Mouse (Mus musculus): ENCODE data around the gene Gm4969. TPM values are rescaled to one million over a fixed set of nuclear protein-coding genes. Genes with fewer than 3 reads are reported as not detected.
"Not testable (repeated sequence)": the region's sequence is repeated elsewhere in the genome, so short reads cannot be mapped to it uniquely, and the experiment has no call there.

Gm4969 gene
- total RNA-seq, 2 experiments from 2014 or later: 0.12 TPM; not detected in 1

DNA sequence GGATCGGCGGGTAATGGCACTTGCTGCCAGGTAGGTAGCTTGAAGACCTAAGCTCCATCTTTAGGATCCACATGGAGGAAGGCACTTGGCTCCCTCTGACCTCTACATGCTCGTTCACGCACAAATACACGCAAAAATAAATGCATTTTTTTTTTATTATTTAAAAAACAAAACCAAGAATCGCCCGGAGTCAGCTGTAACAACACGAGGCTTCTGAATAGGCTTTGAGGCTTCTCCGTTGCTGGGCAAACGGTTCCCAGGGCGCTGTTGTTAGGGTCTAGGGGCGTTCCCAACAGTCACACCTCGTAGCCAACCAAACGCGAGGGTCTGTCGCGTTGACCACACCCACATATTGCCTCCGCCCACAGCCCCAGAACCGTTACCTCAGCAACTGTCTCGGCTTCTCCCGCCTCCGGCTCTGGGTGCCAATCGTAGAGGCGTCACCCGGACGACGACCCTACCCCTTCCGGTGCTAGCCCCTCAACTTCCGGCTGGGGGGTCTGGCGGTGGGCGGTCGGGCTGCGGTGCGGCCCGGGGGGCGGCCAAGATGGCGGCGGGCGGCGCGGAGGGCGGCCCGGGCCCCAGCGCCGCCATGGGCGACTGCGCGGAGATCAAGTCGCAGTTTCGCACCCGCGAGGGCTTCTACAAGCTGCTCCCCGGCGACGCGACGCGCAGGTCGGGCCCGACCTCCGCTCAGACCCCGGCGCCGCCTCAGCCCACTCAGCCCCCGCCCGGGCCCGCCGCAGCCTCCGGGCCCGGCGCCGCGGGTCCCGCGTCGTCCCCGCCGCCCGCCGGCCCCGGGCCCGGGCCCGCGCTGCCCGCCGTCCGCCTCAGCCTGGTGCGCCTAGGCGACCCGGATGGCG, 42.2 kb downstream of the Gm4969 start, which contains the start of gene Dmwd:
Gene Dmwd (plus strand): TSS at position 505 of the 863 bp plus-strand sequence.
- intact Hi-C loops (cut with DNase I): loop anchor here (2.0 kb wide), 1 partner anchor 13 kb away; no protein-coding TSS in a partner anchor
- DNase-seq: peak; percentile 92 to 95

DNA sequence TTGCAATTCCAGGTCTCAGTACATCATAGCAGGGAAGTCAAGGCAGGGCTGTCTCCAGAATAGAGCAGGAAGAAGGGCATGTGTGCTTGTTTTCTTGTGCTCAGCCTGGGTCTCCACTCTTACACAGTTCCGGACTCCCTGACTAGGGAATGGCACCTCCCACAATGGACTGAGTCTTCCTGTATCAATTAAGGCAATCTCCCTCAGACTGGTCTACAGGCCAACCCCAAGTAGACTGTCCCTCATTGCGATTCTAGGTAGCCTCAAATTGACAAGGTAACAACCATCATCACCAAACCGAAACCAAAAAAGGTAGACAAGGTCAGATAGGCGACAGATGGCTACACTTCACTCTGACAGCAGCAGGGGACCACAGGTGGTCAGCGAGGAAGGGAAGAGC, 42.9 kb downstream of the Gm4969 start:
- intact Hi-C loops (cut with DNase I): loop anchor here (2.0 kb wide), 1 partner anchor 14 kb away; no protein-coding TSS in a partner anchor
- DNase-seq: no peak

DNA sequence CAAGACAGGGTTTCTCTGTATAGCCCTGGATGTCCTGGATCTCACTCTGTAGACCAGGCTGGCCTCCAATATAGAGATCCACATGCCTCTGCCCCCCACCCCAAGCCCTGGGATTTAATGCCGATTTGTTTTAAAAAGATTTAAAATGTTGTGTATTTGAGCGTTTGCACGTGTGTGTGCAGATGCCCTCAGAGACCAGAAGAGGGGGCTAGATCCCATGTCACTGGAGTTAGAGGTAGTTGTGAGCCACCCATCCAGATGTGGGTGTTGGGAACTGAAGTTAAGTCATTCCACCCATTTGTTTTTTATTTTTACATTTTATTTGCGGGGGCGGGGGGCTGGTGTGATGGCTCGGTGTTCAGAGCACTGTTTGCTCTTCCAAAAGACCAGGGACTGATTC, 43.7 kb downstream of the Gm4969 start:
- intact Hi-C loops (cut with DNase I): loop anchor here (2.0 kb wide), 1 partner anchor 14 kb away; no protein-coding TSS in a partner anchor

GRCm38 (mm10) chr7:19073504-19073903, 44.7 kb downstream of the Gm4969 start:
- DNase-seq: peak in 1 of 2 experiments; percentile 55
- intact Hi-C loops (cut with DNase I): no loop called here

More for the DNA sequence above, 43.7 kb downstream of the Gm4969 start:
- no peak for DNase-seq

- DNase-seq; intact Hi-C loops (cut with DNase I): not testable (repeated sequence)
Measured at GRCm38 (mm10) chr7:19071024-19071423, 47.1 kb downstream of the Gm4969 start.

DNA sequence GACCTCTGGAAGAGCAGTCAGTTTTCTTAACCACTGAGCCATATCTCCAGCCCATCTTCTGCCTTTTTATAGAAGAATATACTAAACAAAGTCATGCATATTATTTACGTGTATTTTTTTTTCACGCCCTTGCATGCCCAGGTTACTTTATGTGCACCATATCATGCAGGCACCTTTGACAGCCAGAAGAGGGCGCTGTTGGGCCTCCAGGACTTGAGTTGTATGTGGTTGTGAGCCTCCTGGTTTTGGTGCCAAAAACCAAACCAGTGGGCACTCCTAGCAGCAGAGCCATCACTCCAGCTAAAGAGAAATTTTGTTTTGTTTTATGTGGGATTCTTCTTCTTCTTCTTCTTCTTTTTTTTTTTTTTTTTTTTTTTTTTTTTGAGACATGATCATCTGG, 48.7 kb downstream of the Gm4969 start:
- intact Hi-C loops (cut with DNase I): loop anchor here (1.0 to 10.0 kb wide), 2 partner anchors 24 to 135 kb away; no protein-coding TSS in a partner anchor
- DNase-seq: peak in 1 of 2 experiments; percentile 46

GRCm38 (mm10) chr7:19068707-19069106, 49.5 kb downstream of the Gm4969 start:
- DNase-seq: peak; percentile 73 to 83
- intact Hi-C loops (cut with DNase I): loop anchor here (1.0 to 10.0 kb wide), 2 partner anchors 25 to 136 kb away; no protein-coding TSS in a partner anchor

GRCm38 (mm10) chr7:19067935-19068334, 50.2 kb downstream of the Gm4969 start:
- no peak for DNase-seq
- intact Hi-C loops (cut with DNase I): loop anchor here (10.0 kb wide), 1 partner anchor 137 kb away; no protein-coding TSS in a partner anchor

GRCm38 (mm10) chr7:19067063-19067462, 51.1 kb downstream of the Gm4969 start:
- intact Hi-C loops (cut with DNase I): loop anchor here (10.0 kb wide), 1 partner anchor 138 kb away; no protein-coding TSS in a partner anchor
- DNase-seq: no peak

- intact Hi-C loops (cut with DNase I): loop anchor here (10.0 kb wide), 1 partner anchor 139 kb away; no protein-coding TSS in a partner anchor
- no peak for DNase-seq
Measured at GRCm38 (mm10) chr7:19065896-19066295, 52.3 kb downstream of the Gm4969 start.

DNA sequence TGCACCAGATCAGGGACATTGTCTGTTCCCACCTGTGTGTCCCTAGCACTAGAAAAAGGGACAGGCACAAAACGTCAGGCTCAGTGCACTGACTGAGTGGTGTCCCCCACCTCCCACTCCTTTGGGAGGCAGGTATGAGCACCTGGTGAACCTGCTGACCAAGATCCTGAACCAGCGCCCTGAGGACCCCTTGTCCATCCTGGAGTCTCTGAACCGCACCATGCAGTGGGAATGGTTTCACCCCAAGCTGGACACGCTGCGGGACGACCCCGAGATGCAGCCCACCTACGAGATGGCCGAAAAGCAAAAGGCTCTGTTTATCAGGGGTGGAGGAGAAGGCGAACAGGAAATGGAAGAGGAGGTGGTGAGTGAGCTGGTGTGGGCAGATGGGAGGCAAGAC, 60.8 kb downstream of the Gm4969 start:
- DNase-seq: no peak
- intact Hi-C loops (cut with DNase I): no loop called here

DNA sequence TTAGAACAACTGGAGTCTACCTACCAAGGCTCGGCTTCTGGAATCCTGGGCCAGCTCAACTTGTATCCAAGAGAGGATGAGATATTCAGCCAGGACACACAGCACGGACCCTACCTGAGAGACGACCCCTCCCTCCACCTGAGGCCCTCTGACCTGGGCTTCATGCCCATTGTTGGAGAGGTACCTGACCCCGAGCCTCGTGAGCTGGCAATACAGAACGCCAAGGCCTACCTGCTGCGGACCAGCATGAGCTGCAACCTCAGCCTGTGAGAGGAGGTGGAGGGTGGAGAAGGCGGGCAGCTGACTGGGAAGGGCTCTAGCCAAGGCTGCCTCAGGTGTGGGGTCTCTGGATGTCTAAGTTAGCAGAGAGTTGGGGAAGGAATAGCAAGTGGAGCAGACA, 63.1 kb downstream of the Gm4969 start:
- intact Hi-C loops (cut with DNase I): no loop called here
- DNase-seq: no peak

DNA sequence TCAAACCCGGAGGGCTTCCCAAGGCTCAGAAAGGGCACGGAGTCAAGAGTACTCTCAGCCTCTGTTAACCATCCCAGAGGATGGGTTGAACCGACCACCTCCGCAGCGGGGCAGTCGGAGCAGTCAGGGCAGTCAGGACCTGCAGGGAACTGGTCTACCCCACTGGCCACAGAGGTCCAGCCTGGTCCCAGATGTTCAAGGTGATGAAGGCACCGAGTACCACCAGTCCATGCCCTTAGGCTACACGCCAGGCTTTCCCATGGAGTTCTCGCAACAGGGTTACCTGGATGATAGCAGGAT, 63.4 kb downstream of the Gm4969 start:
- DNase-seq: no peak
- intact Hi-C loops (cut with DNase I): no loop called here

DNA sequence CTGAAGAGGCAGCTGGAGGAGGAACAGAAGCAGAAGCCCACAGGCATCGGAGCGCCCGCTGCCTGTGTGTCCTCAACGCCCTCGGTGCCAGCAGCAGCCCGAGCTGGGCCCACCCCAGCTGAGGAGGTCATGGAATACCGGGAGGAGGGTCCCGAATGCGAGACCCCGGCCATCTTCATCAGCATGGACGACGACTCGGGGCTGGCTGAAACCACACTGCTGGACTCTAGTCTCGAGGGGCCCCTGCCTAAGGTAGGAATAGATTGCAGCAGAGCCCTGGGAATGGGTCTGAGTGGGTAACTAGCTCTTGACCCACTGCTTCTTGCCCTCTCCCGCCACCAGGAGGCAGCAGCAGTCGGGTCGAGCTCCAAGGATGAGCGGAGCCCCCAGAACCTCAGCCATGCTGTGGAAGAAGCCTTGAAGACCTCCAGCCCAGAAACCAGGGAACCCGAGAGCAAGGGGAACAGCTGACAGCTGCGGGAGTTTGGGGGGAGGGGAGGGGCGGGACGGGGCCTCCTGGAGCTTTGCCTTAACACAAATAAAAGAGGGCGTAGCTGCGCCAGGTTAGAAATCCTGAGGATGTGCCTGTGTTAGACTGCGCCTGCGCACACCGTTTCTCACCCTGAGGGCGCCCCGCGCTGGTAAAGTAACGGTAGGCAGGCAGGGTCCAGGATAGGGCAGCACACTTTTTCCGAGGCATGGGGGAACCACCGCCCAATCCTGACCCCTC, 64.0 kb downstream of the Gm4969 start, which contains the start of gene Rsph6a:
Gene Rsph6a (plus strand): TSS at position 644 of the 730 bp plus-strand sequence.
- DNase-seq: peak; percentile 30 to 65
- intact Hi-C loops (cut with DNase I): no loop called here

DNA sequence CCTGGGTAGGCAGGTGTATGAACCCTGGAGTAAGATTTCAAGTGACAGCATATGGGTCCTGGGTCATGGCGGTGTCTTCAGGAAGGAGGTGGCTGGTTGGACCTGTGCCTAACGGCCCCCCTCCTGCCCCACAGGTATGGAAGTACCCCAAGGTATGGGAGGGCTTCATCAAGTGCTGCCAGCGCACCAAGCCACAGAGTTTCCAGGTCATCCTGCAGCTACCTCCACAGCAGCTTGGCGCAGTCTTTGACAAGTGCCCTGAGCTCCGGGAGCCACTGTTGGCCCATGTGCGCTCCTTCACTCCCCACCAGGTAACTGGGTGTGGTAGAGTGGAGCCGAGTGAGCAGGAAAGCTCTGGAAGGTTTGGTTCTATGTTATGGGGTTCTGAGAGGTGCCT, 65.0 kb downstream of the Gm4969 start:
- no peak for DNase-seq
- intact Hi-C loops (cut with DNase I): no loop called here

DNA sequence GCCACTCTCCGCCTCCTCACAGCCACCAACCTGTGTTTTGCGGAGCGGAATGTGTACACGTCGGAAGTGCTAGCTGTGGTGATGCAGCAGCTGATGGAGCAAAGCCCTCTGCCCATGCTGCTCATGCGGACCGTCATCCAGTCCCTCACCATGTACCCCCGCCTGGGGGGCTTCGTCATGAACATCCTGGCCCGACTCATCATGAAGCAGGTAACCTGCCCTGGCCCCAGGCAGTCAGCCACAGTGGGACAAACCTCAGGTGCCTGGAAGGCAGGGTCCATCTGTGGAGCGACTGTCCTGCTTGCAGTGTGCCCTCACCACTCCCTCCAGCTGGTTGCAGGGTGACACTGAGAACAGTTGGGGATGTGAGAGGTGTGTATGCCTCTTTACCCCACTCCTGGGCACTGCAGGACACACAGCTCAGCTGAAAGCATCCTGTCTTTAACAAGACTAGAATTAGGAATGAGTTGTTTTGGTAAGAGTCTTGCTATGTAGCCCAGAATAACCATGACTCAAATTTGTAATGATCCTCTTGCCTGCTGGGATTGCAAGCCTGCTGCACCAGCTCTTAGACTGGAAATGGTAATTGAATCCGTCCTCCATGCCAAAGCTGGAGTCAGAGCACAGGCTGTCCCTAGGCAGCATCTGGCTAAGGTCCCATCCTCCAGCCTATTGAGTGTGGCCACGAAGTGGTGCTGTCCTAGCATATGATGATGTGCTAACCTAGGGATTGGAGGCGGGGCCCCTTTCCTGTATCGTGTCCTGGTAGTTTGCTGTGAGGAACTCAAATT, 65.6 kb downstream of the Gm4969 start:
- intact Hi-C loops (cut with DNase I): no loop called here
- no peak for DNase-seq

DNA sequence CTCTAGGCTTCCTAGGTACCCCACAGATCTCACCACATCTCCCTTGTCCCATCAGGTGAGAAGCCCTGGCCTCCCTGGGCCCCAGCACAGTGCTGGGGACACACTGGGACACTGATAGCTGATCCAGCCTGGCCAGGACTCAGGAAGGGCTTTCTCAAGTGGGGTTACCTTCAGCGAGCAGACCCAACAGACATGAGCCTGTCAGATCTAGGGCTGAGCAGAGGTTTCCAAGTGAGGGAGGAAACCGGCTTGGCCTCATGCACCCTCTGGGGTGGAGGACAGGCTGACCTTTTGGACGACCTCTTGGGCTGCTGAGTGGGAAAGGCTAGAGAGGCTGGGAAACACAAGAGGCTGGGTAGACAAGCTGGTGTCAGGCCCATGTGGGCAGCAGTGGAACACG, 67.0 kb downstream of the Gm4969 start:
- no peak for DNase-seq
- intact Hi-C loops (cut with DNase I): no loop called here

GRCm38 (mm10) chr7:19050172-19050571, 68.0 kb downstream of the Gm4969 start:
- no peak for DNase-seq
- intact Hi-C loops (cut with DNase I): no loop called here

DNA sequence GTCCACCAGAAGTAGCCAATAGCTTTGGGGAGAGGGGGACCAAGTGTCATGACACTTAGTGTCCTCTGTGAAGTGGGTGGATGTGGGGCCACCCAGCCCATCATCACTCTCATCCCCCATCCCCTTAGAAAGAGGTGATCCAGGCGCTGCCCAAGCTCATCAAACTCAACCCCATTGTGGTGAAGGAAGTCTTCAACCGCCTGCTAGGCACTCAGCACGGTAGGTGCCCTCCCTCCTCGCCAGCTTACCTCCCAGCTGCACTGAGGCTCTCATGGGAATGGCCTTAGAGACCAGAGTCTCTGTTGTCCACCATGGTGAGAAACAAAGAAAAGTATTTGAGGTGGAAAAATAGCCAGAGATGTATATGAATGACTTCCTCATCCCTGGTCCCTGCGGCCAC, 68.9 kb downstream of the Gm4969 start:
- no peak for DNase-seq
- intact Hi-C loops (cut with DNase I): no loop called here

Measured in heart, postnatal 14 days (tissue).